Mouse (Mus musculus) spleen, postnatal 14 days (tissue): ENCODE measurements around the gene Chid1.

Experiments
- DNase-seq, 2 experiments: peaks; one replicate each; pipeline ENCODE4 v3.0.0; 2021 to 2022; ENCODE audit warnings: low spot score in 2 of 2

The Chid1 gene

GRCm38 (mm10) chr7:141476226-141476980, 63.3 kb downstream of the Chid1 start:
- peak in 1 of 2 experiments; percentile 19 for DNase-seq

GRCm38 (mm10) chr7:141475805-141476158, 63.9 kb downstream of the Chid1 start:
- DNase-seq, result no peak

GRCm38 (mm10) chr7:141475011-141475804, 64.4 kb downstream of the Chid1 start, which contains the start of the genes Polr2l and Tspan4:
Gene Polr2l, minus strand, starts transcription at chr7:141475132.
Gene Tspan4, plus strand, starts transcription at chr7:141475240.
- peak; percentile 77 to 83 for DNase-seq

GRCm38 (mm10) chr7:141474160-141474559, 65.5 kb downstream of the Chid1 start:
- DNase-seq, result no peak

GRCm38 (mm10) chr7:141472763-141473162, 66.9 kb downstream of the Chid1 start:
- DNase-seq, result no peak

GRCm38 (mm10) chr7:141472226-141472625, 67.4 kb downstream of the Chid1 start:
- DNase-seq, result no peak

- no peak for DNase-seq
Measured at GRCm38 (mm10) chr7:141471236-141471635, 68.4 kb downstream of the Chid1 start.

GRCm38 (mm10) chr7:141470637-141470944, 69.1 kb downstream of the Chid1 start:
- DNase-seq, result no peak

- DNase-seq, result no peak
Measured at GRCm38 (mm10) chr7:141469901-141470636, 69.6 kb downstream of the Chid1 start.

- DNase-seq, result no peak
Measured at GRCm38 (mm10) chr7:141469352-141469751, 70.3 kb downstream of the Chid1 start.

- peak in 1 of 2 experiments; percentile 51 for DNase-seq
Measured at GRCm38 (mm10) chr7:141468522-141469211, 71.0 kb downstream of the Chid1 start.

GRCm38 (mm10) chr7:141468164-141468521, 71.5 kb downstream of the Chid1 start:
- no peak for DNase-seq

GRCm38 (mm10) chr7:141467230-141468030, 72.2 kb downstream of the Chid1 start, which contains the start of gene Cd151:
Gene Cd151, plus strand, starts transcription at chr7:141467392.
- peak; percentile 82 to 85 for DNase-seq

GRCm38 (mm10) chr7:141466607-141467148, 73.0 kb downstream of the Chid1 start:
- DNase-seq, result no peak

- DNase-seq, result no peak
Measured at GRCm38 (mm10) chr7:141466045-141466394, 73.6 kb downstream of the Chid1 start.

GRCm38 (mm10) chr7:141465388-141466044, 74.1 kb downstream of the Chid1 start:
- no peak for DNase-seq

GRCm38 (mm10) chr7:141464603-141465201, 75.0 kb downstream of the Chid1 start:
- DNase-seq, result peak in 1 of 2 experiments; percentile 15

- DNase-seq, result no peak
Measured at GRCm38 (mm10) chr7:141463824-141464602, 75.6 kb downstream of the Chid1 start.

- no peak for DNase-seq
Measured at GRCm38 (mm10) chr7:141462333-141462821, 77.3 kb downstream of the Chid1 start.
